Mouse (Mus musculus) liver, embryonic 14.5 days (tissue): ENCODE data around the gene Gm47429.

ENCODE experiments used
- CTCF ChIP-seq: IDR thresholded peaks from 2 replicates; pipeline ENCODE4 v1.5.1; 2016; ENCODE audit warnings: antibody characterized with exemption, low read depth, control low read depth
- EP300 ChIP-seq: IDR thresholded peaks from 2 replicates; pipeline ENCODE4 v1.6.1; 2016; ENCODE audit warnings: antibody characterized with exemption, low read depth

GRCm38 (mm10) chr13:50467007-50467406, 23.3 kb upstream of the Gm47429 start, which contains the start of gene Nutm2:
- TF ChIP-seq CTCF (no peak), EP300 (no peak)
